Mouse (Mus musculus) lung, adult 18-20 months (tissue): ENCODE measurements around the gene Borcs6.

ENCODE experiments used
- DNase-seq, 2 experiments: peaks; one replicate each; pipeline ENCODE4 v3.0.0; 2022; ENCODE audit warnings: mixed read lengths in 2 of 2

Gene Borcs6

GRCm38 (mm10) chr11:69072234-69072633 is 12.7 kb downstream of the Borcs6 start:
- DNase-seq = no peak

- no peak for DNase-seq
Measured at GRCm38 (mm10) chr11:69072666-69073064, 13.1 kb downstream of the Borcs6 start.

DNA sequence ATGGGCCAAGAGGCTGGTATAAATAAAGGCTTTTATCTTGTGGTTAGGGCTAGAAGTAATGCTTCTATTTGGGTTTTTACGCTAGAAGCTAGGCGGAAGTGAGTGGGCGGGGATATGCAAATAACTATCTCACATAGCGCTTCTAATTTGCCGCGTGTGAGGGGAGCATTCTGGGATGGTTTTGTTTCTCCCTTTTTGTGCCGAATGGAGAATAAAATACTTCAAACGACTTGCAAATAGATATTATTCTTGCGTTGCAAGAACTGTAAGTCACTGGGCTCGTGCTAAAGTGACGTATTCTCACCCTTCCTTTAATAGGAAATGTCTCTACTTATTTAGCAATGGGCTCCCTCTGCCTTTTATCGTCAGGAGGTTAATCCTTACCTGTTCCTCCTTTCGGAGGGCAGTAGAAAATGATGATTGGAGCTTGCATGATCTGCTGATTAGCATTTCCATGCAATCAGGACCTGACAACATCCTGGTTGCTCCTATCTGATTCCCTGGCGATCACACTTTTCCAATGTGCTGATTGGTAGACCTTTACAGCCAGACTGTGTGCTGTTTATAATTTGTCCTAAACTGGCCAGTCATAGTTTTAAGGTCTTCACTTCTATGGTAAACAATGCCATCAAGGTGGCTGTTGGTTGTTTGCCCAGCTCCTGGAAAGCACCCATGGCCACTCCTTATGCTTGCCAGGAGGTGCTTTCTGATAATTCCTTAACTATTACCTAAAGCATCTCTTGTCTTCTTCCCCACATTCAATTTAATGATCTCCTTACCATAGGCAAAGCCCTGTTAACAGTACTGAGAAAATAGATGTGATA is 13.8 kb downstream of the Borcs6 start:
- DNase-seq = peak; percentile 84 to 91

GRCm38 (mm10) chr11:69073951-69074775 is 14.6 kb downstream of the Borcs6 start:
- no peak for DNase-seq

DNA sequence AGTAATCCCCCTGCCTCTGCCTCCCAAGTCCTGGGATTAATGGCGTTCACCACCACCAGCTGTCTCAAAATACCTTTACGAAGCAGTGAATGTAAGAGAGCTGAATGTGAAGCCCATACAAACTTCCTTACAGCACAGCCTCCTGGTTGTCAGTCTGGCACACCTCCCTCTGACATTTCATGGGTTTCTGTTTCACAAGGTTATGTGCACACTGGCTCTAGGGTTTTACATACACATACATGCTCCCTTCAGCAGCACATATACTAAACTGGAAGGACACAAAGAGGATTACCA is 15.2 kb downstream of the Borcs6 start:
- DNase-seq = no peak

DNA sequence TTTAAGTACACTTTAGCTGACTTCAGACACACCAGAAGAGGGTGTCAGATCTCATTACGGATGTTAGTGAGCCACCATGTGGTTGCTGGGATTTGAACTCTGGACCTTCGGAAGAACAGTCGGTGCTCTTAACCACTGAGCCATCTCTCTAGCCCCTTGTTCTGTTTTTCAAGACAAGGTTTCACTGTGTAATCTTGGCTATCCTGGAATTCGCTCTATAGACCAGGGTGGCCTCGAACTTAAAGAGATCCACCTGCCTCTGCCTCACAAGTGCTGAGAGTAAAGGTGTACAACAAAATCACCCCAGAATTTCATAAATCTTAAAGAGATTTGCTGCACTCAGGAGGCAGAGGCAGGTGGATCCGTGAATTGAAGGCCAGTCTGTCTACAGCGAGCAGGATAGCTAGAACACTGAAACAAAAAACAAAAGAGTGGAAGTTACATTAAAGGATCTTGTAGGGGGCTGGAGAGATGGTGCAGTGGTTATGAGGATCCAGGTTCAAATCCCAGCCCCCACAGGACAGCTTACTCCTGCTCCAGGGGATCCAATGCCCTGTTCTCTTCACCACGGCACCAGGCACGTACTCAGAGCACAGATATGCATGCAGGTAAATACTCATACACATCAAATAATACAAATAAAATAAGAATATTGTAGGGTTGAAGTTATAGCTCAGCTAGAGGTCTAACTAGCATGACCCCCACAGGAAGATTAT is 16.4 kb downstream of the Borcs6 start:
- no peak for DNase-seq

DNA sequence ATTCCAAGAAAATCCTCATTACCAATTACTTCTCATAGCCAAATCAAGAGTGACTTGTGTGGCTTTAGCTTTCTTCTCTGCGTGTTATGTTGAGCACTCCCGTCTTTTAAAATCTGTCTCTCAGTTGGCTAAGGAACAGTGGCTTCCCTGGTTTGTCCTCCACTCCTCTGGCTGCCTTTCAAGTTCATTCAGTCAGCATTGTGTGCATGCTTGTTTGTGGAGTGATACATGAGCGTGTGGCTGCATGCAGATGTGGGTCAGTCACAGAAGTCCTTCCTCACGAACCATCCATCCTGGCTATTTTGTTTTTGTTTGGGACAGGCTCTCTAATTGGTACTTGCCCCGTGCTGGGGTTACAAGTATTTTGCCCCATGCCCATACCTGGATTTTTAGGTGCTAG is 17.1 kb downstream of the Borcs6 start:
- DNase-seq = no peak

- no peak for DNase-seq
Measured at GRCm38 (mm10) chr11:69077316-69077715, 17.8 kb downstream of the Borcs6 start.

GRCm38 (mm10) chr11:69078041-69078440 is 18.5 kb downstream of the Borcs6 start:
- no peak for DNase-seq

GRCm38 (mm10) chr11:69078805-69079438 is 19.4 kb downstream of the Borcs6 start:
- peak in 1 of 2 experiments; percentile 57 for DNase-seq

DNA sequence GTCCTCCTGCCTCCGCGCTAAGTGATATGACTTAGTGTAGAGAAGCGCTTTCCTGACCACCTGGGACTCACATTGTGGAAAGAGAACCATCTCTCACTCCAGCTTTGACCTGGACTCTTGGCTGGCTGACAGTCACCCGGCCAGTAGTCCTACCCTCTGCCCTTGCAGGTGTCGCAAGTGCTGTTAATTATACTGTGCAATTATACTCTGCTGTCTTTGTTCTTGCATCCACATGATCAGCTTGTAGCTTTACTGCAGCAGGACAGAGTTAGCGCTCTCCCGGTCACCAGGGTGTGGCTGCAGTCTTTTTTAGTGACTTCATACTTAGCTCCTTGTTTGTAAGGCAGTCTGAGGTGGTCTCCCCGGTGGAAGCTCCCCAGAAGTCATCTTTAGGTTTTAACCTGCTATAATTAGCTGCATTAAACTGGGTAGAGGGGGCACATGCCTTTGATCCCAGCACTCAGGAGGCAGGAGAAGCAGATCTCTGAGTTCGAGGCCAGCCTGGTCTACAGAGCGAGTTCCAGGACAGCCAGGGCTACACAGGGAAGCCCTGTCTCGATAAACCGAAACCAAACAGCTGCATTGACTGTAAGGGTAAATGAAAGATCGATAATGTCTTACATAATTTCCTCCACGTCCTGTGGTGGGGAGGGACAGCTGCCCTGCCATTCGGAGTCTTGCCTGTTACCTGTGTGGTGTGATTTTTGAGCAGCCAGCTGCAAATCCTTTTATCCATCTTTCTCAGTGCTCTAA is 20.8 kb downstream of the Borcs6 start:
- no peak for DNase-seq

DNA sequence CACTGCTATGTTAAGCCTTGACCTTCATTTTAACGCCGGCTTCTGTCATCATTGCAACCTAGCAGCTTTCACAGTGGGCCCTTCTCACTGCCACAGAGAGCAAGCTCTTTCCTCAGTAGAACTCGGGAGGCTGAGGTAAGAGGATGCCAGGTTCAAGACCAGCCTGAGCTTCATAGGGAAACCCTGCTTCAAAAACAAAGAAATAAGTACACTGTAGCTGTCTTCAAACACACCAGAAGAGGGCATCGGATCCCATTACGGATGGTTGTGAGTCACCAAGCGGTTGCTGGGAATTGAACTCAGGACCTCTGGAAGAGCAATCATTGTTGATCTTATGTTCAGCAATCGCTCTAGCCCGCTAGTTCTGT is 21.3 kb downstream of the Borcs6 start:
- DNase-seq = no peak

GRCm38 (mm10) chr11:69081613-69082012 is 22.1 kb downstream of the Borcs6 start:
- no peak for DNase-seq

- DNase-seq = no peak
Measured at GRCm38 (mm10) chr11:69085608-69086007, 26.1 kb downstream of the Borcs6 start.

GRCm38 (mm10) chr11:69086390-69086789 is 26.9 kb downstream of the Borcs6 start:
- DNase-seq = no peak

GRCm38 (mm10) chr11:69087082-69087481 is 27.6 kb downstream of the Borcs6 start:
- DNase-seq = no peak

- DNase-seq = no peak
Measured at GRCm38 (mm10) chr11:69087597-69087996, 28.1 kb downstream of the Borcs6 start.

- peak; percentile 86 to 91 for DNase-seq
Measured at GRCm38 (mm10) chr11:69088103-69088855, 28.8 kb downstream of the Borcs6 start, which contains the start of gene Vamp2. Gene Vamp2, plus strand, starts transcription at chr11:69088490.

- DNase-seq = no peak
Measured at GRCm38 (mm10) chr11:69088856-69089615, 29.5 kb downstream of the Borcs6 start.

DNA sequence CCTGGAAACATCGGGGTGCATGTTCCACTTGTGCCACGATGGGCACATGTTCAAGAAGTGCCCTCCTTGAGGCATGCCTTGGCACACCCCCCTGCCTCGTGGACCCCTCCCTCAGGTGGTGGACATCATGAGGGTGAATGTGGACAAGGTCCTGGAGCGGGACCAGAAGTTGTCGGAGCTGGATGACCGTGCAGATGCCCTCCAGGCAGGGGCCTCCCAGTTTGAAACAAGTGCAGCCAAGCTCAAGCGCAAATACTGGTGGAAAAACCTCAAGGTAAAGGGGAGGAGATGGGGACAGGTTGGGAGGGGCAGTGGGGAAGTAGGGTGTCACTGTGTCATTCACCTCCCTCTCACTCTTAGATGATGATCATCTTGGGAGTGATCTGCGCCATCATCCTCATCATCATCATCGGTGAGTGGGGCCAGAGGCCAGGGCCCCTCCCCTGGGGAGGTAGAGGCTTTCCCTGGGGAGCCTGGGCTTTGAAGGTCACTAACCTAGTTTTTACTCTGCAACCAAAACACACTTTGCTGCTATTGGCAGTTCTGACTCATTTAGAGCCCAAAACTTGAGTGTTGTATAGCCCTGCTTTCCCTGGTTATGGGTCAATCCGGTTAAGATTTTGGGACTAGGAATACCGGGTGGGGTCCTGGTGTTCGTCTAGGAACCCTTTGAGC is 30.2 kb downstream of the Borcs6 start:
- DNase-seq = no peak
